Mouse (Mus musculus): ENCODE results near the gene Tmem238.

- TF ChIP-seq CTCF (IDR thresholded peaks at IDR 0.05; ENCODE audit: insufficient read depth, low read depth, low read length) = no peak
- TF ChIP-seq POLR2A (IDR thresholded peaks at IDR 0.05; ENCODE audit: insufficient read depth, low read depth, low read length) = no peak
Observed at GRCm38 (mm10) chr7:4746326-4746980, 43.0 kb downstream of the Tmem238 start.

All from olfactory bulb, adult 2 months (tissue).